Mouse (Mus musculus) gastrocnemius, postnatal 25 days (tissue): ENCODE measurements around the gene Ndufaf1. TPM values are rescaled to one million over a fixed set of nuclear protein-coding genes. Genes with fewer than 3 reads are reported as not detected.

ENCODE experiments used
- DNase-seq: peaks from one replicate; pipeline ENCODE4 v3.0.0; 2022
- total RNA-seq, 2 experiments: library from RNA; stranded (reverse); gene quantifications; 1 replicate in 1 of 2; 2 replicates in 1 of 2; pipeline ENCODE4 v1.2.3; 2021

The Ndufaf1 gene
- total RNA-seq, 2 experiments from 2014 or later = 44.2 to 51.0 TPM

DNA sequence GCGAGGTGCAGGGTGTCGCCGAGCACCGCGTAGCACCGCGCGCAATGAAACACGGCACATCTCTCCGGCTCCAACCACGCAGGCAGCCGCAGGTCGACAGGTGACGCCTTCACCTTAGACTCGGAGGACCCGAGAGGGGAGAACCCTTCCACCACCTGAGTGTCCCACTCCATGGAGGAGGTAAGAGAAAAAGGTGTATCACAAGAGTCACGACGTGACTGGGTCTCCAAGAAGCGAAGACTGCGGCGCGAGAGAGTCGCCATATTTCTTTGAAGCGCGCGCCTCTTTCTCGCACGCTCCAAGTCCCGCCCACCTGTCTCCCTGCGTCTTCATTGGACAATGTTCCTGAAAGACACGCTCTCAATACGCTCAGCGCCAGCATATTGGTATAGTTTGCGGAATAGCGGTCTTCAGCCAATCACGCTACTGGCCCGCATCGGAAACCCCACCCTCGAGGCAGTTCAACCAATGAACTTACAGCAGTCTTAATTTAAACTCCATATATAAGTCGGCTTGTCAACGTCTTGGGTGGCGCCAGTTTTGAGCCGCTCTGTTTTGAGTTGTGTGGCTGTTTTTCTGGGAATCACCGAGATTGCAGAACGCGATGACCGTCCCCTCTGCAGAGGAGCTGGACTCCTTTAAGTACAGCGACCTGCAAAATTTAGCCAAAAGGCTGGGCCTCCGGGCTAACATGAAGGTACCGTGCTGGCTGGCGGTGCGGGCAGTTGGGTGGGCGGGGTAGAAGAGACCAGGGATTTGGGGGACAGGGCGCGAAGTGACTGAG, 44.2 kb downstream of the Ndufaf1 start, which contains the start of the genes Nusap1 and Oip5:
Nusap1 (plus strand) TSS at position 100 of the 784 bp plus-strand sequence.
Oip5 (minus strand) TSS at position 271 of the 784 bp plus-strand sequence.
- peak; percentile 87 for DNase-seq

DNA sequence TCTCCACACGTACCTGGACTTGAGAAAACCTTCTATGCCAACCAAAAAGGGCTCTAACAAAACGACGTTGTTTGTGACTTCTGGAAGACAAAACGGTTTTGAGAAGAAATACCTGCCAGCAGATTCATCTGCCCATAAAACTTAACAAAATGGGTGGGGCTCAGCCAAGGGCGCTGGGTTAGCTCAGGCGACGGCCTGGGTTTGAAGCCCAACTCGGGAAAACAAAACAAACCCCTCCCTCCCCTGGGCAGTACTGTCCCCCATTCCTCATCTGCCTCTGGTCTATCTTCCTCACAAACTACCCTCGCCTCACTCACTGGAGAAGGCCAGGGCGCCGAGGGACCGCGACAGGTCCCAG, 44.8 kb downstream of the Ndufaf1 start:
- peak; percentile 11 for DNase-seq

DNA sequence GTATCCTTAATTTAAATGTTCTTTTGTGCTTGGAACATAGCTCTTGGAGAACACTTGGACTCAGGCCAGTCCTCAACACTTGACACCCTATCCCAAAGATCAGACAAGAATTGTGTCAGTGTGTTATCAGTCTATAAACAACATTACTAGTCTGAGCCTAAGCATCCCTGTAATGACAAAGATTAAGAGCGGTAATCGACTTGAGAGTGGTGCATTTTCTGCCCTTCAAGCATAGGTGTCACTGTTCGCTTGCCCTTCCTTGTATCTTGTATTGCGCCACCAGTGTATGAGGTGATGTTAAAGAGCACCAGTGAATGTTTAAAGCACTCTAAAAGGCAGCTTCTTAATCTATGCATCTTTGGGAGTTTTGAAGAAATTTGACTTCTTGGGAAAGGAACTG, 55.6 kb downstream of the Ndufaf1 start:
- no peak for DNase-seq

Other genes with a start within 250 kb of the Ndufaf1 start
- gene Ino80, start 185.1 kb downstream of the Ndufaf1 start, total RNA-seq = 10 to 100 TPM in 1 of 2 experiments, 1 to 10 TPM in 1; 9.5 to 12.5 TPM
- gene Exd1, start 115.2 kb downstream of the Ndufaf1 start, total RNA-seq = under 1 TPM; 0.51 to 0.82 TPM
- 10 to 100 TPM; 60.8 to 84.9 TPM for gene Chp1, start 115.1 kb downstream of the Ndufaf1 start, total RNA-seq
- gene Nusap1, start 44.5 kb downstream of the Ndufaf1 start, total RNA-seq = under 1 TPM; 0.46 to 0.54 TPM
- gene Oip5, start 44.4 kb downstream of the Ndufaf1 start, total RNA-seq = under 1 TPM in 1 of 2 experiments, not detected in 1; 0.32 TPM
- 10 to 100 TPM; 18.4 to 22.0 TPM for gene Rtf1, start 12.2 kb upstream of the Ndufaf1 start, total RNA-seq
- not detected for gene Itpka, start 79.5 kb upstream of the Ndufaf1 start, total RNA-seq
- not detected for gene Ltk, start 97.6 kb upstream of the Ndufaf1 start, total RNA-seq
- gene Rpap1, start 124.7 kb upstream of the Ndufaf1 start, total RNA-seq = 10 to 100 TPM; 14.4 to 16.4 TPM
- gene Tyro3, start 134.9 kb upstream of the Ndufaf1 start, total RNA-seq = under 1 TPM; 0.61 to 0.67 TPM
- 10 to 100 TPM; 24.3 to 34.5 TPM for gene Mga, start 234.4 kb upstream of the Ndufaf1 start, total RNA-seq